Mouse (Mus musculus): ENCODE measurements around the gene Rpl36-ps4. TPM values are rescaled to one million over a fixed set of nuclear protein-coding genes. Genes with fewer than 3 reads are reported as not detected.
"Not testable (repeated sequence)": the region's sequence is repeated elsewhere in the genome, so short reads cannot be mapped to it uniquely, and the experiment has no call there.

Rpl36-ps4 gene
- total RNA-seq, 2 experiments from 2014 or later: not detected

GRCm38 (mm10) chr17:87934736-87935135, 14.0 kb downstream of the Rpl36-ps4 start:
- no peak for ATAC-seq (replicated peaks; ENCODE audit: poor library complexity, severe bottlenecking)

GRCm38 (mm10) chr17:87936156-87936555, 15.4 kb downstream of the Rpl36-ps4 start:
- no peak for ATAC-seq (replicated peaks; ENCODE audit: poor library complexity, severe bottlenecking)

GRCm38 (mm10) chr17:87948965-87949584, 28.3 kb downstream of the Rpl36-ps4 start:
- ATAC-seq (replicated peaks; ENCODE audit: poor library complexity, severe bottlenecking): peak; percentile 99

- ATAC-seq (replicated peaks; ENCODE audit: poor library complexity, severe bottlenecking): not testable (repeated sequence)
These were observed 33.9 kb downstream of the Rpl36-ps4 start for GRCm38 (mm10) chr17:87954618-87955124.

GRCm38 (mm10) chr17:87957096-87957840, 36.5 kb downstream of the Rpl36-ps4 start:
- no peak for ATAC-seq (replicated peaks; ENCODE audit: poor library complexity, severe bottlenecking)

- ATAC-seq (replicated peaks; ENCODE audit: poor library complexity, severe bottlenecking): no peak
These were observed 37.5 kb downstream of the Rpl36-ps4 start for GRCm38 (mm10) chr17:87958283-87958682.

GRCm38 (mm10) chr17:87959406-87959805, 38.6 kb downstream of the Rpl36-ps4 start:
- not testable (repeated sequence) for ATAC-seq (replicated peaks; ENCODE audit: poor library complexity, severe bottlenecking)

- ATAC-seq (replicated peaks; ENCODE audit: poor library complexity, severe bottlenecking): not testable (repeated sequence)
These were observed 39.2 kb downstream of the Rpl36-ps4 start for GRCm38 (mm10) chr17:87959931-87960330.

GRCm38 (mm10) chr17:87963081-87964075, 42.6 kb downstream of the Rpl36-ps4 start:
- ATAC-seq (replicated peaks; ENCODE audit: poor library complexity, severe bottlenecking): no peak

- peak; percentile 99 for ATAC-seq (replicated peaks; ENCODE audit: poor library complexity, severe bottlenecking)
These were observed 47.7 kb downstream of the Rpl36-ps4 start for GRCm38 (mm10) chr17:87968483-87968926.

Other genes with a start within 250 kb of the Rpl36-ps4 start
- 51.5 and 51.7 TPM in 2 replicates for gene Msh2, start 248.6 kb upstream of the Rpl36-ps4 start, total RNA-seq (2014; fragmentation: Nextera tagmentation)
- gene Msh2, start 248.6 kb upstream of the Rpl36-ps4 start, total RNA-seq (2017): 83.1 and 94.5 TPM in 2 replicates
- 2.8 and 4.4 TPM in 2 replicates for gene Kcnk12, start 123.0 kb upstream of the Rpl36-ps4 start, total RNA-seq (2014; fragmentation: Nextera tagmentation)
- gene Kcnk12, start 123.0 kb upstream of the Rpl36-ps4 start, total RNA-seq (2017): 7.3 and 13.4 TPM in 2 replicates
- 59.2 and 72.8 TPM in 2 replicates for gene Msh6, start 54.1 kb downstream of the Rpl36-ps4 start, total RNA-seq (2014; fragmentation: Nextera tagmentation)
- 84.2 and 89.4 TPM in 2 replicates for gene Msh6, start 54.1 kb downstream of the Rpl36-ps4 start, total RNA-seq (2017)
- gene Fbxo11, start 144.3 kb downstream of the Rpl36-ps4 start, total RNA-seq (2014; fragmentation: Nextera tagmentation): 22.0 and 23.1 TPM in 2 replicates
- 17.5 and 24.6 TPM in 2 replicates for gene Fbxo11, start 144.3 kb downstream of the Rpl36-ps4 start, total RNA-seq (2017)

Data from granulocyte monocyte progenitor cell, adult 5-6 weeks (primary cell).